Mouse (Mus musculus): ENCODE data around the gene Chrna4. TPM values are rescaled to one million over a fixed set of nuclear protein-coding genes. Genes with fewer than 3 reads are reported as not detected.

The Chrna4 gene
- polyA plus RNA-seq, 1 experiment from 2014 or later: 0.48 TPM

DNA sequence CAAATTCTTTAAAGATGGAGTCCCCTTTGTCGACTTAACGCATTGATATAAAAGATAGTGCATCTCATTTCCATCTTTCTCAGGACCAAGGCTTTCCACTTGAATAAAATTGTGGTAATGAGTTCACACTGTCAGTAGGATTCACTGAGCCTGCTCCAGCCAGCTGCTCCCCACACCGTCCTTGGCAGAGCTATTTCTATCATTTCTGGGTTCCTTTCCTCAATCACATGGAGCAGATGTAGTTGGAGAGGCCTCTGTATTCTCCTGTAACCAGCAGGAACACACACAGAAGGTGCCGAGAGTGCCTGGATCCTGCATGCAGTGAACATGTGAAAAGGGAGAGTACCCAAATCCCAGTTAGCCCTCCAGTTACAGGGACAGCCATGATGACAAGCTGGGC, 53.0 kb downstream of the Chrna4 start:
- Histone ChIP-seq H3K27ac (replicated peaks) (no peak overlapping the region), H3K27me3 (replicated peaks) (peaks cover 13% of the 10 kb centered on the region), H3K4me1 (peaks cover 23% of the 10 kb centered on the region), H3K4me2 (no peak overlapping the region), H3K9me3 (no peaks in the 10 kb centered on the region), H3K4me3 (no peak overlapping the region), H3K36me3 (no peaks in the 10 kb centered on the region), H3K9ac (no peak overlapping the region)
- ATAC-seq (ENCODE audit: extremely low read depth, insufficient number of reproducible peaks, low FRiP score, low TSS enrichment): no peak
- WGBS: 70% methylated on average over 4 of the region's 4 CpGs

DNA sequence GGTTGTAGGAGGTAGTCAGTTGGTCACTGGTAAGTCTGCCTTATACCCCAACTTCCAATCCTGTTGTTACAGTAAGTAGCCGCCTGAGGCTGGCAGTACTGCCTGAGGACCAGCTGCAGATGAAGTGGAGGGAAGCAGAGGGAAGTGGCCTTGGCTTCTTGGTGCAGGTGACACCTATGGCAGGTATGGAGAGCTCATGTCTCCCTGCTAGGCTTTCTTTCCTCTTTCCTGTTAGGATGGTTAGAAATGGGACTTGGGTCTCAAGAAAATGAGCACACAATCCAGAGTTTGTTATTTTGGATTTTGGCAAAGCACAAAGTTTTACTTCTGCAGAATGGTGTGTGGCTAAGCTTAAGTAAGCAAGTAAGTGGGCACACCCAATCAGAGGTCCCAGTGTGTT, 54.4 kb downstream of the Chrna4 start:
- Histone ChIP-seq H3K4me3 (no peak overlapping the region), H3K27me3 (replicated peaks) (no peaks in the 10 kb centered on the region; the same call in 1 of the 2 replicates), H3K9ac (no peak overlapping the region), H3K4me2 (no peak overlapping the region), H3K36me3 (peaks cover 6% of the 10 kb centered on the region), H3K9me3 (no peaks in the 10 kb centered on the region), H3K4me1 (peaks cover 23% of the 10 kb centered on the region), H3K27ac (replicated peaks) (no peak overlapping the region)
- WGBS: 68% methylated on average over 1 of the region's 1 CpGs
- no peak for ATAC-seq (ENCODE audit: extremely low read depth, insufficient number of reproducible peaks, low FRiP score, low TSS enrichment)

DNA sequence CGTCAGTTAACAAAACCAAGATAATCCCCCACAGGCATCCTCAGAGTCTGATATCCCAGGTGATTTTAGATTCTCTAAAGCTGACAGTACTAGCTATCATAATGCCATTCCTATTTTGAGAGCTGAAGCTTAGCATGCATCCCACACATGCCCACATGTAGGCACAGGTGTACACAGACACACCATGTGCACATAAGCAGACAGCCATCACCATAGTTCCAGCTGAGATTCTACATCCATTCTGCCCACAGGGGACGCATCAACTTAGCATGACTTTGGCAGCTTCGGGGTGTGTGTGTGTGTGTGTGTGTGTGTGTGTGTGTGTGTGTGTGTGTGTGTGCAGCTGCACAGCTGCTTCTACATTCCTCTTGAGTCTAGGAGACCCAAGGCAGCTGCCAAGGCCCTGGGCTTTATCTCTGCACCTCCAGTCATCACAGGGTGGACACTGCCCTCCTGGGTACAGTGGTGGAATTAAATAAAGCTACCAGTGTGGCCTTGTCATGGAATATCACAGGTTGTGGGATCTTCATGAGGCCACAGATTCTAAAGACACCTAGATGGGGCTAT, 54.9 kb downstream of the Chrna4 start:
- 70% methylated on average over 3 of the region's 3 CpGs for WGBS
- Histone ChIP-seq H3K9ac (no peak overlapping the region), H3K4me3 (no peak overlapping the region), H3K4me2 (no peak overlapping the region), H3K4me1 (peaks cover 23% of the 10 kb centered on the region), H3K27me3 (replicated peaks) (no peaks in the 10 kb centered on the region; the same call in 1 of the 2 replicates), H3K27ac (replicated peaks) (no peak overlapping the region), H3K9me3 (no peaks in the 10 kb centered on the region), H3K36me3 (peaks cover 12% of the 10 kb centered on the region)
- ATAC-seq (ENCODE audit: extremely low read depth, insufficient number of reproducible peaks, low FRiP score, low TSS enrichment): no peak

- Histone ChIP-seq H3K27me3 (replicated peaks) (no peaks in the 10 kb centered on the region), H3K9me3 (no peaks in the 10 kb centered on the region), H3K27ac (replicated peaks) (no peak overlapping the region; the same call in 1 of the 2 replicates), H3K4me2 (no peak overlapping the region), H3K36me3 (peaks cover 21% of the 10 kb centered on the region), H3K4me3 (no peak overlapping the region), H3K9ac (0 out of 2 replicates have a peak overlapping the region, but pooled peaks have one; percentile 25), H3K4me1 (peaks cover 23% of the 10 kb centered on the region)
- WGBS: 23% methylated on average over 5 of the region's 5 CpGs
- ATAC-seq (ENCODE audit: extremely low read depth, insufficient number of reproducible peaks, low FRiP score, low TSS enrichment): no peak
Observed at GRCm38 (mm10) chr2:180987432-180988030, 55.8 kb downstream of the Chrna4 start.

- H3K9me3 ChIP-seq: no peaks in the 10 kb centered on the region
- H3K4me2 ChIP-seq: no peak overlapping the region
- 0 out of 2 replicates have a peak overlapping the region, but pooled peaks have one; percentile 25 for H3K9ac ChIP-seq
- H3K4me3 ChIP-seq: no peak overlapping the region
- H3K4me1 ChIP-seq: peaks cover 23% of the 10 kb centered on the region
- H3K36me3 ChIP-seq: peaks cover 26% of the 10 kb centered on the region
- no peak for ATAC-seq (ENCODE audit: extremely low read depth, insufficient number of reproducible peaks, low FRiP score, low TSS enrichment)
- 71% methylated on average over 1 of the region's 1 CpGs for WGBS
- no peak overlapping the region; the same call in 1 of the 2 replicates for H3K27ac ChIP-seq (replicated peaks)
- H3K27me3 ChIP-seq (replicated peaks): no peaks in the 10 kb centered on the region
Observed at GRCm38 (mm10) chr2:180987001-180987400, 56.3 kb downstream of the Chrna4 start.

- H3K4me2 ChIP-seq: no peak within 1 kb of the TSS
- H3K9ac ChIP-seq: 0 out of 2 replicates have a peak within 1 kb of the TSS, but pooled peaks have one; percentile 25
- no peak within 1 kb of the TSS; the same call in 1 of the 2 replicates for H3K27ac ChIP-seq (replicated peaks)
- H3K36me3 ChIP-seq: peaks cover 31% of the 10 kb centered on the region
- WGBS: 56% methylated on average over 2 of the region's 2 CpGs
- ATAC-seq (ENCODE audit: extremely low read depth, insufficient number of reproducible peaks, low FRiP score, low TSS enrichment): no peak
- no peaks in the 10 kb centered on the region for H3K9me3 ChIP-seq
- peaks cover 23% of the 10 kb centered on the region for H3K4me1 ChIP-seq
- H3K4me3 ChIP-seq: no peak within 1 kb of the TSS
- no peaks in the 10 kb centered on the region for H3K27me3 ChIP-seq (replicated peaks)
Observed at GRCm38 (mm10) chr2:180986449-180986848, 56.9 kb downstream of the Chrna4 start, which contains the start of gene Col20a1. Gene Col20a1 (plus strand): TSS chr2:180986535.

GRCm38 (mm10) chr2:180985635-180986034, 57.7 kb downstream of the Chrna4 start:
- ATAC-seq (ENCODE audit: extremely low read depth, insufficient number of reproducible peaks, low FRiP score, low TSS enrichment): no peak

GRCm38 (mm10) chr2:180981133-180981532, 62.2 kb downstream of the Chrna4 start:
- ATAC-seq (ENCODE audit: extremely low read depth, insufficient number of reproducible peaks, low FRiP score, low TSS enrichment): no peak
- WGBS: 78% methylated on average over 6 of the region's 6 CpGs
- no peak overlapping the region for H3K4me3 ChIP-seq
- peaks cover 85% of the 10 kb centered on the region for H3K36me3 ChIP-seq
- H3K4me2 ChIP-seq: no peak overlapping the region
- no peak overlapping the region for H3K27ac ChIP-seq (replicated peaks)
- H3K9ac ChIP-seq: no peak overlapping the region
- no peaks in the 10 kb centered on the region for H3K9me3 ChIP-seq
- no peaks in the 10 kb centered on the region for H3K27me3 ChIP-seq (replicated peaks)
- H3K4me1 ChIP-seq: no peaks in the 10 kb centered on the region

More at GRCm38 (mm10) chr2:180985635-180986034, 57.7 kb downstream of the Chrna4 start:
- Histone ChIP-seq H3K4me1 (peaks cover 23% of the 10 kb centered on the region), H3K36me3 (peaks cover 40% of the 10 kb centered on the region), H3K4me2 (no peak overlapping the region), H3K4me3 (no peak overlapping the region), H3K9ac (no peak overlapping the region), H3K27me3 (replicated peaks) (no peaks in the 10 kb centered on the region), H3K27ac (replicated peaks) (no peak overlapping the region), H3K9me3 (no peaks in the 10 kb centered on the region)
- WGBS: 70% methylated on average over 2 of the region's 2 CpGs

Other genes starting within 250 kb of the Chrna4 start
- 31.8 and 34.0 TPM in 2 replicates for gene Ythdf1, start 122.6 kb downstream of the Chrna4 start, polyA plus RNA-seq (2015; fragmentation: Nextera tagmentation; extraction: Ambion mirVana)
- 0.44 and 0.47 TPM in 2 replicates for gene Birc7, start 114.5 kb downstream of the Chrna4 start, polyA plus RNA-seq (2015; fragmentation: Nextera tagmentation; extraction: Ambion mirVana)
- 47.3 and 49.3 TPM in 2 replicates for gene Nkain4, start 88.8 kb downstream of the Chrna4 start, polyA plus RNA-seq (2015; fragmentation: Nextera tagmentation; extraction: Ambion mirVana)
- gene Arfgap1, start 76.3 kb downstream of the Chrna4 start, polyA plus RNA-seq (2015; fragmentation: Nextera tagmentation; extraction: Ambion mirVana): 80.0 and 82.9 TPM in 2 replicates
- 0.24 and 0.33 TPM in 2 replicates for gene Col20a1, start 57.0 kb downstream of the Chrna4 start, polyA plus RNA-seq (2015; fragmentation: Nextera tagmentation; extraction: Ambion mirVana)
- 0.19 TPM in 2 replicates for gene Kcnq2, start 91.8 kb upstream of the Chrna4 start, polyA plus RNA-seq (2015; fragmentation: Nextera tagmentation; extraction: Ambion mirVana)
- 7.8 and 9.7 TPM in 2 replicates for gene Eef1a2, start 113.5 kb upstream of the Chrna4 start, polyA plus RNA-seq (2015; fragmentation: Nextera tagmentation; extraction: Ambion mirVana)
- gene Ppdpf, start 143.7 kb upstream of the Chrna4 start, polyA plus RNA-seq (2015; fragmentation: Nextera tagmentation; extraction: Ambion mirVana): 180 and 188 TPM in 2 replicates
- gene Ptk6, start 159.2 kb upstream of the Chrna4 start, polyA plus RNA-seq (2015; fragmentation: Nextera tagmentation; extraction: Ambion mirVana): 0.05 TPM in 1 of 2 replicates, not detected in the other
- gene Srms, start 169.6 kb upstream of the Chrna4 start, polyA plus RNA-seq (2015; fragmentation: Nextera tagmentation; extraction: Ambion mirVana): 0.11 TPM in 1 of 2 replicates, not detected in the other
- gene Fndc11, start 176.5 kb upstream of the Chrna4 start, polyA plus RNA-seq (2015; fragmentation: Nextera tagmentation; extraction: Ambion mirVana): 0.13 and 0.27 TPM in 2 replicates
- 1.1 and 1.5 TPM in 2 replicates for gene Helz2, start 198.5 kb upstream of the Chrna4 start, polyA plus RNA-seq (2015; fragmentation: Nextera tagmentation; extraction: Ambion mirVana)
- 8.7 and 9.0 TPM in 2 replicates for gene Gmeb2, start 244.5 kb upstream of the Chrna4 start, polyA plus RNA-seq (2015; fragmentation: Nextera tagmentation; extraction: Ambion mirVana)

Data from heart, embryonic 13.5 days (tissue).